Mouse (Mus musculus) CH12.LX (cell line): ENCODE results near the gene Ren1.

Experiments
- GABPA ChIP-seq: IDR thresholded peaks from 2 replicates; pipeline ENCODE4 v1.6.1; 2012; ENCODE audit warnings: low read depth, low read length, improper control_type of control experiment, inconsistent platforms; ENCODE audit not compliant: insufficient replicate concordance
- JUND ChIP-seq: conservative IDR thresholded peaks from 2 replicates; pipeline ENCODE4 v1.6.1; 2011; ENCODE audit warnings: low read depth, low read length, improper control_type of control experiment
- NELFE ChIP-seq: IDR thresholded peaks from 2 replicates; pipeline ENCODE4 v1.6.1; 2011; ENCODE audit warnings: low read depth, low read length, improper control_type of control experiment

DNA sequence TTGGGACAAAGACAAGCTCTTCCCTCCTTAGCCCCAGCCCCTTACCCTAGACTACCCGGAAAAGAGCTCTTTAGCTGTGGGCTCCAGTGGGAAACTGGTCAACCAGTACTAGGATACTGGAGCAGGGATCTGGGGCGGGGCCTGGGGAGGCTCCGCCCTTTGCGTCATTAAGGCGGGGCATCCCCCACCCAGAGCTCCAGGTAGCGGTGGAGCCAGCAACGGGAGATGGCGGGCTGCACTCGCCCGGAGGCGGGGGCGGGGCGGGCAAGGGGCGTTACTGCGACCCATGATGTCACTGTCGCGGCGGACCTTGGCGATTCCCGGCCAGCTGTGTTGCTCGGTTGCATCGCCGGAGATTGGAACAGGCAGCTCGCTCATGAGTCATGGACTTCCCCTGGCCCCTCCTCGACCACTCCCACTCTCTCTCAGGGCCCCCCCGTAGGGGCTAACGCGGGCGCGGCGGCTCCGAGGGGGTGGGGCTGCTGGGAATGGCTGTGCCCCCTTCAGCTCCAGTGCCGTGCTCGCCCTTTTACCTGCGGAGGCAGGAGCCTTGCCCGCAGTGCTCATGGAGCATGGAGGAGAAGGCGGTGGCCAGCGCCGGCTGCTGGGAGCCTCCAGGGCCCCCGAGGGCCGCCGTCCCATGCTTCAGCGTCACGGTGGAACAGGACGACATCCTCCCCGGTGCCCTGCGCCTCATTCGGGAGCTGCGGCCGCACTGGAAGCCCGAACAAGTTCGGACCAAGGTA lies 13.1 kb downstream of the Ren1 start, which contains the start of gene Etnk2:
- no peak for TF ChIP-seq GABPA
- no peak for TF ChIP-seq JUND
- no peak for TF ChIP-seq NELFE
